Mouse (Mus musculus) heart, embryonic 10.5 days (tissue): ENCODE measurements around the gene Iqca. TPM values are rescaled to one million over a fixed set of nuclear protein-coding genes. Genes with fewer than 3 reads are reported as not detected.
A peak's percentile ranks its signal among the peaks of the same experiment; 100 is the strongest.

Source experiments
- DNase-seq: peaks from one replicate; pipeline ENCODE4 v3.0.0-alpha.2; 2017; ENCODE audit warnings: low spot score
- H3K27ac ChIP-seq: fragments of 300-500 bp; sonication (generic); 2 replicates; pipeline ENCODE4 v1.5.1; 2016; ENCODE audit warnings: mild to moderate bottlenecking
- H3K27me3 ChIP-seq: fragments of 300-500 bp; sonication (generic); 2 replicates; pipeline ENCODE4 v1.6.1; 2016; ENCODE audit warnings: mild to moderate bottlenecking; ENCODE audit not compliant: poor library complexity, insufficient read depth, severe bottlenecking
- H3K36me3 ChIP-seq: fragments of 300-500 bp; sonication (generic); 2 replicates; pipeline ENCODE4 v1.6.1; 2016; ENCODE audit warnings: mild to moderate bottlenecking, moderate library complexity
- H3K4me1 ChIP-seq: fragments of 300-500 bp; sonication (generic); 2 replicates; pipeline ENCODE4 v1.6.1; 2016; ENCODE audit warnings: mild to moderate bottlenecking
- H3K4me3 ChIP-seq: fragments of 300-500 bp; sonication (generic); 2 replicates; pipeline ENCODE4 v1.5.1; 2016; ENCODE audit warnings: mild to moderate bottlenecking, moderate library complexity
- H3K9me3 ChIP-seq: fragments of 300-500 bp; sonication (generic); 2 replicates; pipeline ENCODE4 v1.6.1; 2016; ENCODE audit warnings: mild to moderate bottlenecking, moderate library complexity
- WGBS: fragments of 180-500 bp; shearing (Covaris S2); methylation state at CpG from one replicate; pipeline ENCODE4 v1.1.7; 2016; 5-methylcytosine and 5-hydroxymethylcytosine counted together
- polyA plus RNA-seq: library from polyadenylated mRNA; unstranded; fragments of >200 nt; fragmentation: Nextera tagmentation; extraction: Ambion mirVana; gene quantifications from 2 replicates; pipeline ENCODE4 v1.2.1, GENCODE M21; 2016

Iqca gene
- polyA plus RNA-seq, 1 experiment from 2014 or later: 0.16 TPM

DNA sequence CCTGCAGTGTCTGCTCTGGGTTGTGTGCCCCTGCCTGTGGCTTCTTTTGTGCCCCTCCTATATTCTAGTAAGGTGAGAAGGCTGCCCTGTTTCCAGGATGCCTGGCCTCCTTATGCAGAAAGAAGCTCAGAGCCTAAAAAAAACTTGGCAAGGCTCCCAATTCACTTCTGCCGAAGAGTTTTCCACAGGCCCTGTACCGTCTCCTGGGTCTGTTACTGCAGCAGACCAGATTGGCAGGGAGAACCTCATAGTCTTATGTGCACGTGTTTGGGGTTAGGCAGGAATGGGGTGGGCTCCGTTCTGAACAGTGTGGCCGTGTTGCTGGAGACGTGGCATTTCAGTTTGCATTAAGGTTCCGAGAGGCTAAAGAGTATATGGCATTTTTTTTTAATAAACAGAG, 23.0 kb upstream of the Iqca start:
- no peak overlapping the region for H3K4me3 ChIP-seq
- H3K27me3 ChIP-seq: 0 out of 2 replicates have a peak, but pooled peaks cover 12% of the 10 kb centered on the region
- no peaks in the 10 kb centered on the region for H3K9me3 ChIP-seq
- DNase-seq: no peak
- H3K27ac ChIP-seq: no peak overlapping the region
- WGBS: 66% methylated on average over 7 of the region's 7 CpGs
- H3K4me1 ChIP-seq: peaks cover 11% of the 10 kb centered on the region
- no peaks in the 10 kb centered on the region for H3K36me3 ChIP-seq

DNA sequence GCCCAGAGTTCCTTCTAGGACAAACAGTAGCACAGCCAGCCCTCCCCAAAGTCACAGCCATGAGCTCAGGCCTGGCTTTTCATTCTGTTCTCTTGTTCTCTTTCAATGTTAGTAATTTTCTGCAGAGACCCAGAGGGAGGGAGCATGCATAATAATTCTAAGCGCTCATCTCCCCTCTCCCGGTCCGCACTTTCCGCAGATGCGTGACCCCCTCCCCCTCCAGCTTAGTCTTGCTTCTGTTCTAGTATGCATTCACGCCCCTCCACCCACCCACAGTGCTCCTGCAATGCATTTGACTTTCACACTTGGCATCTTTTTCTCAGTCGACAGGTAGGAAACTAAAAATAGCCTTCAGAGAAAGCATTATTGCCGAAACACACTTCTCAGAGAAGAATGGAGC, 21.1 kb upstream of the Iqca start:
- Histone ChIP-seq H3K4me1 (peaks cover 11% of the 10 kb centered on the region), H3K9me3 (no peaks in the 10 kb centered on the region), H3K27ac (no peak overlapping the region), H3K4me3 (no peak overlapping the region), H3K36me3 (no peaks in the 10 kb centered on the region), H3K27me3 (0 out of 2 replicates have a peak, but pooled peaks cover 8% of the 10 kb centered on the region)
- DNase-seq: no peak
- WGBS: 64% methylated on average over 8 of the region's 8 CpGs

DNA sequence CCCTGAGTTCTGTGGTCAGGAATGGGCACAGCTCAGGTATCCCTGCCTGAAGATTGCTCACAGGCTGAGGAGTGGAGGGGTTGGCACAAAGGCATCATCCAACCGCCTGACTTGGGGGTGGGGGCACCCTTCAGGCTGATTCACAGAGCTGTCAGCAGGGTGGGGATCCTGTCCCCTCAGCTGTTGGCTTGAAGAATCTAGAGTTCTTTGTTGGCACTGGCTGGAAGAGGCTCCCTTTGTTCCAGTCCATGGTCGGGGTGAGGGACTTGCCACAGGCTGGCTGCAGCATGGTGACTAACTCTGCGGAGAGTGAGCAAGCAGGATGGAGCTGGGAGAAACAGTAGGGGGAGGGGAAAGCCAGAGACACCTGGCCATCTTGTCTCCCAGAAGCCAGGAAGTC, 11.1 kb upstream of the Iqca start:
- 46% methylated on average over 3 of the region's 3 CpGs for WGBS

DNA sequence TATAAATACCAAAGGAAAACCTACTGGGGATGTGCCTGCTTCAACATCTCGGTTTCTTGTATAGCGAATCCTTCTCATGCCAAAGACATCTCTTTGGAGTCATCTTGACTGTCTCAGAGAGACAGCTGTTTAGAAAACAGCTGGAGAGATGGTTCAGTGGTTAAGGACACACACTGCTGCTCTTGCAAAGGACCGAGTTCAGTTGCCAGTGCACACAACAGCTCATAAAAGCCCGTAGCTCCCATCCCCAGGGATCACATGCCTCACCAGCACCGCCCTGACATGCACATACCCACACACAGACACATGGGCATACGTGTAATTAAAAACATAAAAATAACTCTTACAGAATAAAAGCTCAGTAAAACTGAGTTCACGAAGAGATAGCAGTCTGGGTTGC, 10.0 kb upstream of the Iqca start:
- DNase-seq: no peak
- H3K4me1 ChIP-seq: peaks cover 15% of the 10 kb centered on the region
- 86% methylated on average over 7 of the region's 7 CpGs for WGBS
- H3K27ac ChIP-seq: no peak overlapping the region
- H3K27me3 ChIP-seq: peaks cover 15% of the 10 kb centered on the region; the same call in 1 of the 2 replicates
- H3K36me3 ChIP-seq: no peaks in the 10 kb centered on the region
- no peak overlapping the region for H3K4me3 ChIP-seq
- no peaks in the 10 kb centered on the region for H3K9me3 ChIP-seq

More for the DNA sequence above, 11.1 kb upstream of the Iqca start:
- Histone ChIP-seq H3K36me3 (no peaks in the 10 kb centered on the region), H3K4me3 (no peak overlapping the region), H3K27ac (no peak overlapping the region), H3K9me3 (no peaks in the 10 kb centered on the region), H3K4me1 (peaks cover 15% of the 10 kb centered on the region), H3K27me3 (peaks cover 5% of the 10 kb centered on the region; the same call in 1 of the 2 replicates)
- no peak for DNase-seq

DNA sequence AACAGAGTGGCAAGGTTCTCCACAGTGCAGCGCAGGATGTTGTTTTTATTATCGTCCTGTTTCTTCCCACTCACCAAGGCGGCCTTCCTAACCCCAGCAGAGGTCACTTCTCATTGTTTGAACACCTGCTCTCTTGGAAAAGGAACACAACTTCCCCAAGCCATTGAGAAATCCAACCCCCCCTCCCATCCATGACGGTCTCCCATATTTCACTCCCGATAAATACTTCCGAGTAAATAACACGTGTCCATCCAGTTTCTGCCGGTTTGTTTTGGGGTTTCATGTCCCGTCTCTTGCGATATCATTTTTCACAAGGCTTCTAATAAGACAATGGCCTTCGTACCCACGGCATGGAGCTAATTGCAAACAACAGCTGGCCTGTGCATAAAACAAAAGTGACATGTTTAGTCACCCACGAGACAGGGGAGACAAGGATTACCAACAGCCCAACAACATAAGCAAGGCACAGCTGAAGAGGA, 9.2 kb upstream of the Iqca start:
- no peak for DNase-seq
- WGBS: 82% methylated on average over 13 of the region's 13 CpGs
- no peaks in the 10 kb centered on the region for H3K9me3 ChIP-seq
- no peak overlapping the region for H3K4me3 ChIP-seq
- no peaks in the 10 kb centered on the region for H3K36me3 ChIP-seq
- H3K4me1 ChIP-seq: peaks cover 20% of the 10 kb centered on the region
- no peak overlapping the region for H3K27ac ChIP-seq
- peaks cover 21% of the 10 kb centered on the region; the same call in 1 of the 2 replicates for H3K27me3 ChIP-seq

DNA sequence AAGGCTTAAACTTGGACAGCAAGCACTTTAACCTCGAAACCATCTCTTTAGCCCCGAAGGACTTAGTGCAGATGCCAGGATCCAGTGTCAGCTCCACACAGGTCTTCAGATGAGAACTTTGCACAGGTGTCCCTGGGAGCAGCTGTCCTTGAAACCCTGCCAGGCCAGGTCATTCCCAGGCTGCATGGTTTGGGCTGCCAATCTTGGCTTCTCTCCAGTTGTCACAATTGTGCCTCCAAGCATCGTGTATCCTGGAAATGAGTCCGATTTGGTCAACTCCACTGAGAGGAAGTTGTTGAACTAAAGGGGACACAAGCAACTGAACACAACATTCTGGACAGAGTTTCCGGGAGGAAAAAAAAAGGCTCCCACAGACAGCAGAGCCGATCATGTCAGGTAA, 8.4 kb upstream of the Iqca start:
- WGBS: 79% methylated on average over 6 of the region's 6 CpGs
- Histone ChIP-seq H3K4me1 (peaks cover 22% of the 10 kb centered on the region), H3K9me3 (no peaks in the 10 kb centered on the region), H3K4me3 (no peak overlapping the region), H3K36me3 (no peaks in the 10 kb centered on the region), H3K27ac (no peak overlapping the region), H3K27me3 (peaks cover 22% of the 10 kb centered on the region)
- DNase-seq: peak; percentile 69

DNA sequence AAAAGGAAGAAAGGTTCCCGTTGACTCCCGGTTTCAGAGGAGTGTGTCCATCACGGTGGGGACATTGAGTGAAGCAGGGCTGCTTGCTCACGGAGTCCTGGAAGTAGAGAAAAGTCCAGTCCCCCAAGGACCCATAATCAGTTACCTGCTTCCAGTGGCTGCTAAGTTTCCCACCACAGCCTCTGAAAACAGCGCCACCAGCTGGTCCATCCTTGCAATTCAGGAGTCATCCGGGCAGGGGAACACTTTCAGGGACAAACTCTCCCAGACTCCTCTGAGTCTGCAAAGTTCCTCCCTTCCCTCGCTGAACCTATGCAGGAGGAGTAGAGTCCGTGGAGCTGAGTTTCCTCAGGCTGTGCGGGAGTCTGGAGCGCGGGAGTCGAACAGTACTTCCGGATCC, 6.7 kb upstream of the Iqca start:
- H3K27ac ChIP-seq: peak overlapping the region; percentile 9; the same call in 1 of the 2 replicates
- WGBS: 37% methylated on average over 13 of the region's 13 CpGs
- no peak overlapping the region for H3K4me3 ChIP-seq
- peaks cover 39% of the 10 kb centered on the region for H3K27me3 ChIP-seq
- H3K4me1 ChIP-seq: peaks cover 25% of the 10 kb centered on the region
- no peaks in the 10 kb centered on the region for H3K9me3 ChIP-seq
- DNase-seq: peak; percentile 72
- no peaks in the 10 kb centered on the region for H3K36me3 ChIP-seq

DNA sequence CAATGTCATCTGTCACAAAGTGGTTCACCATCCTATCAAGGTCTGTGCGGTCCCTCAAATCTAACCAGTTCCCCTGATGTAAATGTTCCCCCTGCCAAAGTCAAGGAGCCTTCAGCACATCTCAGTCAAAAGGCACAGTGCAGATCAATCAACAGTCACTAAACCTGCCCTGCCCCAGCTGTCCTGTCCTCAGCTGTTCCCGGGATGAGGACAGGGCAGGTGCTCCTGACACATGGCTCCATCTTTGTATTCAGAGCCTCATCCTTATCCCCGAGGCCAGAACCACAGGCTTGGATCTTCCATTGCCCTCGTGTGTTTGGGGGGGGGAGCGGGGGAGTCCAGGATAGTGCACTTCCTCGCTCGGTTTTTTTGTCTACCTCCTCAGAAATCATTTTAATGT, 3.4 kb upstream of the Iqca start:
- Histone ChIP-seq H3K9me3 (no peaks in the 10 kb centered on the region), H3K4me3 (no peak overlapping the region), H3K36me3 (no peaks in the 10 kb centered on the region), H3K27ac (no peak overlapping the region), H3K4me1 (peaks cover 47% of the 10 kb centered on the region), H3K27me3 (peaks cover 61% of the 10 kb centered on the region)
- DNase-seq: no peak
- 54% methylated on average over 7 of the region's 7 CpGs for WGBS

DNA sequence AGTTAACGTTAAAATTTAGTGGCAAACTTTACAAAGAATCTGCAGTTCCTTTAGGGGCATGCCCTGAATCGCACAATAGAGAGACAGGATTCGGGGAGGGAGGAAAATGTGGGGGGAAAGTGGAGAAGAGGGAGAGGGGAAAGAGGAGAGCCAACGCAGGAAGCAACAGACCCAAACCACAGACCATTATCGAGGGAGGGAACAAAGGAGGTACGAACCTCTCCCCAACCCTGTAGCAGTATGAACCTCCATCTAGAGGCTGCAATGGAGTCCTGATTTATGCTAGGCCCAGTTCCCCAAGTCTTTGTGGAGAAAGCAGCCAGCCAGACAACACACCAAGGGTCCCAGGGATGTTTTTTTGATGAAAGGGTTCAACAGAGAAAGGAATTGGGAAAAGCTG, 586 bp upstream of the Iqca start:
- H3K4me1 ChIP-seq: peaks cover 42% of the 10 kb centered on the region
- H3K4me3 ChIP-seq: peak overlapping the region; percentile 44
- DNase-seq: no peak
- peak overlapping the region; percentile 67 for H3K27ac ChIP-seq
- no peaks in the 10 kb centered on the region for H3K36me3 ChIP-seq
- H3K27me3 ChIP-seq: peaks cover 74% of the 10 kb centered on the region
- no peaks in the 10 kb centered on the region for H3K9me3 ChIP-seq
- WGBS: 25% methylated on average over 6 of the region's 6 CpGs

DNA sequence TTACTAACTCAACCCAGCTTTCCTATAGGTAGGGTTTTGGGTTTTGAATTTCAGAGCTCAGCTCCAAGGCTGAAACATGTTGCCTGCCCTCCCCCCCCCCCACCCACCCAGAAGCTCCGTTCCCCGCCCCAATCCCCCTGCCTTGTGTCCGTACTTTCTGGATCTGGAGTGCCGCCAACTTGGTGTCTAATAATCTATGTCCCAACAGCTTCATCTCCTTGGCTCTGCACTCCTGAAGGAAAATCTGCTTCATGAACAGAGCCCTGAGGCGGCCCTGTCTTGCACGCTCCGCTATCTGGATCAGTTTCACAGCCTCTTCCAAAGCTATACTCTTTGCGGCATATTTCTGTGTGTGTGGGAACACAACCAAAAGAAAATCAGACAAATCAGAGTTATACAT, 13.5 kb downstream of the Iqca start:
- Histone ChIP-seq H3K4me1 (0 out of 2 replicates have a peak, but pooled peaks cover 2% of the 10 kb centered on the region), H3K9me3 (no peaks in the 10 kb centered on the region), H3K27ac (no peak overlapping the region), H3K4me3 (no peak overlapping the region), H3K27me3 (peaks cover 28% of the 10 kb centered on the region; the same call in 1 of the 2 replicates), H3K36me3 (no peaks in the 10 kb centered on the region)
- no peak for DNase-seq
- 88% methylated on average over 8 of the region's 8 CpGs for WGBS

DNA sequence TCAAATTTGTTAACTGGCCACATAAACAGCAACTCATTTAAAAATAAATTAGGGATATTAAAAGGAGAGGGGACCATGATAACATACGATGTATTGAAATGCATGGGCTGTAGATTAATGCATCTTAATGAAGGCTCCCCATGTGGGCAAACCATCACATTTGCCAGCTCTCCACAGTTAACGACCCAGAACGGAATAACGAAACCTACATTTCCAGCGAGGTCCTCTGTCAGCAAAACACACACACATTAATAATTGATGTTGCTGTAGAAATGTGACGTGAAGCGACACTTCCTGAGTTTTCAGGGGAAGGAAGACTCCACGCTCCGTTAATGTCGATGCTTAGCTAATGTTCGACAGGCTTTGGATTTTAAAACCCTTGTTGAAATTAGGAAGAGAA, 20.8 kb downstream of the Iqca start:
- 86% methylated on average over 11 of the region's 11 CpGs for WGBS
- no peak overlapping the region for H3K27ac ChIP-seq
- no peaks in the 10 kb centered on the region for H3K9me3 ChIP-seq
- no peaks in the 10 kb centered on the region for H3K36me3 ChIP-seq
- peaks cover 35% of the 10 kb centered on the region for H3K27me3 ChIP-seq
- no peak for DNase-seq
- 0 out of 2 replicates have a peak, but pooled peaks cover 2% of the 10 kb centered on the region for H3K4me1 ChIP-seq
- no peak overlapping the region for H3K4me3 ChIP-seq

DNA sequence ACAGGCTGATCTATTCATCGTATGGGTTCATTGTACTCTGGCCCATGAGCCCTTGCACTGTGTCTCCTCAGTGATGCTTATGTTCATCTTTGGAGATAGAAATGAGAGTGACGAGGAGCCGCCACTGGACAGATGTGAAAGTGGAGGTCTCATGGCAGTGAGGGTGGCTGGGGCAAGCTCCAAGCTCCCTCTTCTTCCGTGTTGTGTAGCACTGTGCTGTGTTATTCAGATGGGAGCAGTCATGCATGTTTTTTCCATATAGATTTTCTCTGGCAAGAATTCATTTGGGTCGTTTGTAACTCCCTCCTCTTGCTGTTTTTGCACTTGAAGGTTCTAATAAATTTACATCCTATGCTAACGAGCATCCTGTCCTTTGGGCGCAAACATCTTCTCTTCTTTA, 21.2 kb downstream of the Iqca start:
- no peak for DNase-seq
- H3K9me3 ChIP-seq: no peaks in the 10 kb centered on the region
- H3K27me3 ChIP-seq: peaks cover 31% of the 10 kb centered on the region
- WGBS: 79% methylated on average over 7 of the region's 7 CpGs
- no peak overlapping the region for H3K4me3 ChIP-seq
- no peaks in the 10 kb centered on the region for H3K36me3 ChIP-seq
- H3K27ac ChIP-seq: no peak overlapping the region
- 0 out of 2 replicates have a peak, but pooled peaks cover 2% of the 10 kb centered on the region for H3K4me1 ChIP-seq

DNA sequence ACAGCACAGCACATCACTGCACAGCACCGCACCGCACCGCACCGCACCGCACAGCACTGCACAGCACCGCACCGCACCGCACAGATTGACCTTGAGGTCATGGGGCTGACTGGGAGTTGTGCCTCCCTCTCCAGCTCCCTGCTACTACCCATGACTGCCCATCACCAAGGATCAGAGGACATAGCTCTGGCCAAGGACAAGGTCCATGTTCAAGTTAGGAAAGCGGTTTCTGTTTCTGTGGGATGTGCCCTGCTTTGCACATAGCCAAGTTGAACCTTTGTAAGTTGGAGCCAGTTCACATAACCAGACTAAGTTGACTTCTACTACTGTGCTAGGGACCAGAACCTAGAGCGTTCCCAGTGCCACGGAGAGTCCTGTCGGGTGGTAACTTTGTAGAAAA, 28.6 kb downstream of the Iqca start:
- no peaks in the 10 kb centered on the region for H3K36me3 ChIP-seq
- H3K9me3 ChIP-seq: no peaks in the 10 kb centered on the region
- no peaks in the 10 kb centered on the region; the same call in 1 of the 2 replicates for H3K4me1 ChIP-seq
- H3K27ac ChIP-seq: no peak overlapping the region
- no peak for DNase-seq
- 93% methylated on average over 12 of the region's 12 CpGs for WGBS
- H3K27me3 ChIP-seq: peaks cover 50% of the 10 kb centered on the region
- no peak overlapping the region for H3K4me3 ChIP-seq

DNA sequence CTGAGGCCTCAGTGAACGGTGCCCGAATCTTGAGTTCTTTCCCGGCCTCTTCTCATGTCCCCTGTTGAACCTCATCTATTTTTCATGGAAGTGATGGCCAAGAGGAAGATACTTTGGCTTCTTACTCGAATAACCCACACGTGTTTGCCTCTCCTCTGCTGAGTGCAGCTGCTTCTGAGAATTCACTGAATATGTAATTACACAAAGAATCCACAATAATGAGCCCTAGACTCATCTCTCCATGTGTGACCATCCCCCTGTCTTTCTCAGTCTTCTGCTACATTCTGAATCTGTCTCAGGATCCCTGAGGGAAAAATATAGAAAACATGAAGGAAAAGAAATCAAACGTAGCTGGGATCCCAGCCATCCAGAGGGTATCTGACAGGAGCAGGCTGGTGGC, 32.5 kb downstream of the Iqca start:
- WGBS: 85% methylated on average over 6 of the region's 6 CpGs
- H3K27me3 ChIP-seq: peaks cover 37% of the 10 kb centered on the region

More for the DNA sequence above, 32.5 kb downstream of the Iqca start:
- Histone ChIP-seq H3K9me3 (no peaks in the 10 kb centered on the region), H3K4me3 (no peak overlapping the region), H3K36me3 (no peaks in the 10 kb centered on the region), H3K4me1 (no peaks in the 10 kb centered on the region; the same call in 1 of the 2 replicates), H3K27ac (no peak overlapping the region)
- no peak for DNase-seq
